Mouse (Mus musculus): ENCODE data around the gene Nfatc4.

GRCm38 (mm10) chr14:55862970-55863369 is 40.0 kb downstream of the Nfatc4 start:
- TF ChIP-seq POLR2A (IDR thresholded peaks at IDR 0.05; ENCODE audit: borderline replicate concordance, low read depth, low read length) (no peak), CTCF (IDR thresholded peaks at IDR 0.05; ENCODE audit: low read depth, low read length) (no peak)

All from bone marrow macrophage, adult 2 months (primary cell).